Mouse (Mus musculus) frontal cortex, postnatal 10 days (tissue): ENCODE data around the gene Ins2.

Experiments
- DNase-seq, 2 experiments: peaks; one replicate each; pipeline ENCODE4 v3.0.0; 2022; ENCODE audit warnings: low spot score in 2 of 2, mixed read lengths in 1 of 2

Gene Ins2

DNA sequence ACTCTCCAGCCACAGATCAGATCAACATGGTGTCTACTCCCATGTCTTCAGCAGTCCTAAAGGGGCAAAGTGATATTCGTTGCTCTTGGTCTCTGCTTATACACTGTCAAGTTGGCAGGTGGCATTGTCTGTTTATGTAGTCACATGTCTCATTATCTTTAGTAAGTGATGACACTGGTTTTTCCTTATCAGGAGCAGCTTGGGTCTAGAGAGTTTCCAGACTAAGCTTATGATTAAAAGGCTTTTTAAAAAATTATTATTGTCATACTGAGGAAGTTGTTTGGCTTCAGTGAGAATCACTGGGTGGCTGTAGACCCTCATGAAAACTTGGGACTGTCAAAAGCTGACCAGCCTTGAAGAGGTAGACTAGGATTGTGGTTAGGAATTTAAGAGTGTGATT lies at the start of gene Ins2:
Gene Ins2 (minus strand): TSS at position 101 of the 400 bp plus-strand sequence.
- DNase-seq: no peak

GRCm38 (mm10) chr7:142792650-142793275 lies 49.6 kb upstream of the Ins2 start:
- DNase-seq: no peak

- no peak for DNase-seq
Observed at GRCm38 (mm10) chr7:142789667-142790066, 46.5 kb upstream of the Ins2 start.

- peak in 1 of 2 experiments; percentile 14 for DNase-seq
Observed at GRCm38 (mm10) chr7:142737772-142738171, 5.4 kb downstream of the Ins2 start.

DNA sequence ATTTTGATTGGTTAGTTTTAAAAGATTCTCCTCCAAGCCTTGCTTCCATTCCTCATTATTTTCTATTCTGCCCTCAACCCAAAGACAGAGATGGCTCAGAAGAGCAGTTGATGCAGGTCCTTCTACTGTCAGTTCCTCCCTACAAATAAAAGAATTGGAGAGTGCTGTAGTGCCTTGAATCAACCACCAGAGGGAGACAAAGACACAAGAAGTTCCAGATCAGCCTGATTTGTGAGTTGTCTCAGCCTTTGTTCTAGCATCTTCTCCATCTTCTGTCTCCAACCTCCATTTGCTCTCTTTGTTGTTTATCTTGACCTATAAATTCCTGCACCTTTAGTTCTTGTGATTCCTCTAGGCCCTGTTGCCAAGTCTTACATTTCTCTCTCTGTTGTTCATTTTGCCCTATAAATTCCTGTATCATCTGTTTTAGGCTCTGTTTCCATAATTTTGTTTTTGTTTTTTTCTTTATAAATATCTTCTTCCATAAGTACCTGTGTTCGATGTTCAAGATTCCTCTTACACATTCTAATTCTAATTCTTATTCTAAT lies 6.2 kb downstream of the Ins2 start:
- DNase-seq: peak; percentile 8 to 15

DNA sequence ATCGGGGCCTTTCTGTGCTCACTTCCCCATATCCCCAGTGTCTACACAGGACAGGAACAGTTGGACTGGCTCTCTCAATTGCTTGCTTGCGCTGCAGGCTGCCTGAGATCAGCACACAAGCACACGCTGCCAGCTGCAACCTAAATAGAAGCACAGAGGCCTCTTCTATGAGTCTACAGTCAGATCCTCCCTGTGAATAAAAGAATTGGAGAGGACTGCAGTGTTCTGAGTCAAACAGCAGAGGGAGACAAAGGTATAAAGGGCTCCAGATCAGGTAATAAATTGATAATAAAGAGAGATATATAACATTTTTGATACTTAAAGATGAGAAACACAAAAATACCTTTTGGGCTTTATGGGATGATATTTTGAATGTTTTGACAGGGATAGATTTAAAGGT lies 17.2 kb downstream of the Ins2 start:
- DNase-seq: no peak

DNA sequence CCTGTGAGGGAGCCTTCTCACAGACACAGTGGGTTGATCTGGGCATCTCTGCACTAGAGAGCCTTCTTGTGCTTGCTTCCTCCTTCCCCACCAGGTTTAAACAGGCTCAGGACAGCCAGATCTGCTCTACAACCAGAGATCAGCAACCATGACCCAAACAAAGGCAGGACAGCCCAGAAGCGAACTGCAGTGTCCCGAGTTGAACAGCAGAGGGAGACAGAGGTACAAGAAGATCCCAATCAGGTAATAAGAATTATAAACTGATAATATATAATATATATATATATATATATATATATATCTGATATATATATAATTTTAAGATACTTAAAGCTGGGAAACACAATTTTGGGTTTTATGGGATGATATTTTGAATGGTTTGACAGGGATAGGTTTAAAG lies 22.5 kb downstream of the Ins2 start:
- DNase-seq: no peak

- peak in 1 of 2 experiments; percentile 20 for DNase-seq
Observed at GRCm38 (mm10) chr7:142714783-142715498, 28.2 kb downstream of the Ins2 start.

- DNase-seq: no peak
Observed at GRCm38 (mm10) chr7:142706873-142707272, 36.3 kb downstream of the Ins2 start.

- no peak for DNase-seq
Observed at GRCm38 (mm10) chr7:142699334-142699860, 43.8 kb downstream of the Ins2 start.

DNA sequence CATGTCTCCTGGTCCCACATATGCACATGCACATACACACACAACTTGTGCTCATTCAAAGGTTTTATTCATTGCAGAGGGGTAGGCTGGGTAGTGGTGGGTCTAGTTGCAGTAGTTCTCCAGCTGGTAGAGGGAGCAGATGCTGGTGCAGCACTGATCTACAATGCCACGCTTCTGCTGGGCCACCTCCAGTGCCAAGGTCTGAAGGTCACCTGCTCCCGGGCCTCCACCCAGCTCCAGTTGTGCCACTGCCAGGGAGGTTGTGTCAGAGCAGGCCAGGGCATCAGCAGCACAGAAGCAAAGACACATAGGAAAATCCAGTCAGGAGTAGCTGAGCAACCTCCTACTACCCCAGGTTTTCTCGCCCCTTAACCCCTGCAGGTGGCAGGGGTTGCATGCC lies 64.6 kb downstream of the Ins2 start:
- no peak for DNase-seq

DNA sequence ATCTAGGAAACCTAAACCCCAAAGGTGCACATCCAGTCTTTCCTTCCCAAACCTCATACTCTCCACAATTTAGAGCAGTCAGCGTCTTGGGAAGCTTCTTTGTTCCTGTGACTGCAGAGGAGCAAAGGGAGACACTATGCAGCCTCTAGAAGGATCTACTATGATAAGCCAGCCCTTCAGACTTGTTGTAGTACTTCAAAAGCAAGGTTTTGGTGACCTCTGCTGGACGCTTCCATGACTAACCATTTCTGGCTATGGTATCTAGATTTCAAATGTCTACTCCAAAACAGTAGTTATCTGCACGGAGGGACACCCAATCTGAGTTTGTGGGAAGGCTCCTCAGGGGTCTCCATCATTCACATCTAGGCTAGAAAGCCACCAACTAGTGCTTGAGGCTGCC lies 67.5 kb downstream of the Ins2 start:
- peak in 1 of 2 experiments; percentile 52 for DNase-seq

- DNase-seq: peak in 1 of 2 experiments; percentile 10
Observed at GRCm38 (mm10) chr7:142675141-142675540, 68.0 kb downstream of the Ins2 start.

- peak in 1 of 2 experiments; percentile 60 for DNase-seq
Observed at GRCm38 (mm10) chr7:142672120-142672519, 71.1 kb downstream of the Ins2 start.

DNA sequence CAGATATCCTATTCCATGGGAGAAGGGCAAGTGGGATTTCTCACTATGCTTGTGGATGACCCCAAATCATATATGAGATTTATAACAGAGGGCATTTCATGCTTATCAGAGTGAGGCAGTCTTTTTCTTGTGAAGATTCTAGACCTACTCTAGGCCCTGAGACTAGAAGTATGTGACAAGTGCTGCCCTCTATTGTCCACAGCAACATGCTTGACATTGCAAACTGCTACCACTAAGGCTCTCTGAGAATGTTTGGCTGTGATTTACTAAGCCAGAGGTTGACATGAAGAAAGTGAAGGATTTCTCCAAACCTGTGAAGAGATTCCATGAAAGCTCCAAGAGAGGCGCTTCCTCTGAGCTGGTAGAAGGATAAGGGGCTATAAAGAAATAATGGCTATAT lies 72.1 kb downstream of the Ins2 start:
- peak in 1 of 2 experiments; percentile 10 for DNase-seq

GRCm38 (mm10) chr7:142669751-142670625 lies 73.2 kb downstream of the Ins2 start, which contains the start of gene Gm49394:
Gm49394 (minus strand) TSS chr7:142669942.
- DNase-seq: no peak

DNA sequence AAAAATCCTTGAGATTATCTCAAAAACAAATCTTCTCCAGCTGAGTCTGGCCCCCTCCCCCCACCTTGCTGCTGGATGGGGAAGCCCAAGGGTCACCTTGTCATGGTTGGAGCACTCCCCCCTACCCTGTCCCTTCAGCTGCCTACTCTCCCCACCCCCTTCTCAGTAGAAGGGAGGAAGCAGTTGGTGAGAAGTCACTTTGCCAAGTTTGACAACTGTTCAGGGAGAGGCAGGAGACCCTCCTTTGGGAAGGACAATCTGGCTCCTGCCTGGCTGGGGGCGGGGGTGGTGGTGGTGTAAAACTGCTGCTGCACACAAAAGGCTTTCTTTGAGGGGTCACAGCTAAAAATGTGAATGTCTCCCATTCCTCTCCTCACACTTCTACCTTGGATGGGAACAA lies 74.9 kb downstream of the Ins2 start:
- DNase-seq: no peak

GRCm38 (mm10) chr7:142667521-142667920 lies 75.7 kb downstream of the Ins2 start:
- no peak for DNase-seq

- DNase-seq: no peak
Observed at GRCm38 (mm10) chr7:142666659-142667058, 76.5 kb downstream of the Ins2 start, which contains the start of gene Igf2. Igf2 (minus strand) TSS chr7:142666816.

DNA sequence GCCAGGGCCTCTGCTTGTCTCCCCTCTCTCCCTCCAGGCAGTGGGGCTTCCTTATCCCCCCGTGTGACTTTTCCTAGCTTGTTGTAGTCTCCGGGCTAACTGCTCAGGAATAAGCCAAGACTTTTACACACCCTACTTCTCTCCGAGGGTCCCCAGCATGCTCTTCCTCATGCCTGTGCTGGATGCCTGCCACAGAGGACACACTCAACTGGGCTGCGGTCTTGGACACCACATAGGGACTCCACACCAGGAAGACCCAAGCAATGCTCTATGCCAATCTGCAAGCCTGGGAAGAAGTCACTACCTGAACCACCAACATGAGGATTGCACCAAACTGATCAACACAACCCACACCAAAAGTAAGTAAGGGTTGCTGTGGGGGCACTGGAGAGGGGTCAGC lies 77.1 kb downstream of the Ins2 start:
- DNase-seq: no peak

- DNase-seq: no peak
Observed at GRCm38 (mm10) chr7:142665364-142665763, 77.8 kb downstream of the Ins2 start.
